Mouse (Mus musculus): ENCODE results near the gene Taldo1. TPM values are rescaled to one million over a fixed set of nuclear protein-coding genes. Genes with fewer than 3 reads are reported as not detected.

Gene Taldo1
- polyA plus RNA-seq, 1 experiment, result 252 TPM

GRCm38 (mm10) chr7:141447110-141447991 lies 55.4 kb downstream of the Taldo1 start, which contains the start of gene Rplp2:
Gene Rplp2, plus strand, starts transcription at chr7:141447370.
- Histone ChIP-seq H3ac (ENCODE audit: control insufficient read depth, insufficient read length, low read depth) (peak within 1 kb of the TSS; percentile 94), H3K79me2 (ENCODE audit: control insufficient read depth, insufficient read depth) (peaks cover 42% of the 10 kb centered on the region), H3K4me3 (ENCODE audit: insufficient read depth, poor library complexity, severe bottlenecking) (peak within 1 kb of the TSS; percentile 64), H3K36me3 (ENCODE audit: control insufficient read depth, insufficient read depth) (peaks cover 43% of the 10 kb centered on the region), H3K27me3 (ENCODE audit: control insufficient read depth, insufficient read depth, insufficient read length) (no peaks in the 10 kb centered on the region), H3K79me3 (ENCODE audit: low read depth) (peaks cover 26% of the 10 kb centered on the region)
- TF ChIP-seq MAX (IDR thresholded peaks at IDR 0.05), result peak; percentile 81
- TF ChIP-seq MYOD1 (IDR thresholded peaks at IDR 0.05; ENCODE audit: control insufficient read depth, insufficient read length, low read depth), result no peak
- TF ChIP-seq CEBPB (IDR thresholded peaks at IDR 0.05; ENCODE audit: low read depth), result peak; percentile 24
- TF ChIP-seq USF1 (IDR thresholded peaks at IDR 0.05; ENCODE audit: low read depth), result peak; percentile 79

- Histone ChIP-seq H3K27me3 (ENCODE audit: control insufficient read depth, insufficient read depth, insufficient read length) (no peaks in the 10 kb centered on the region), H3K36me3 (ENCODE audit: control insufficient read depth, insufficient read depth) (peaks cover 43% of the 10 kb centered on the region), H3K4me3 (ENCODE audit: insufficient read depth, poor library complexity, severe bottlenecking) (no peak overlapping the region), H3ac (ENCODE audit: control insufficient read depth, insufficient read length, low read depth) (no peak overlapping the region), H3K79me2 (ENCODE audit: control insufficient read depth, insufficient read depth) (peaks cover 34% of the 10 kb centered on the region), H3K79me3 (ENCODE audit: low read depth) (peaks cover 26% of the 10 kb centered on the region)
- no peak for TF ChIP-seq MAX (IDR thresholded peaks at IDR 0.05)
- no peak for TF ChIP-seq CEBPB (IDR thresholded peaks at IDR 0.05; ENCODE audit: low read depth)
- TF ChIP-seq CTCF (IDR thresholded peaks at IDR 0.05; ENCODE audit: control insufficient read depth, insufficient read depth, insufficient read length), result no peak
- TF ChIP-seq USF1 (IDR thresholded peaks at IDR 0.05; ENCODE audit: low read depth), result no peak
- no peak for TF ChIP-seq FOSL1 (IDR thresholded peaks at IDR 0.05; ENCODE audit: insufficient read depth, low read length, poor library complexity, severe bottlenecking)
- no peak for TF ChIP-seq MYOD1 (IDR thresholded peaks at IDR 0.05; ENCODE audit: control insufficient read depth, insufficient read length, low read depth)
- no peak for TF ChIP-seq MYOG (IDR thresholded peaks at IDR 0.05; ENCODE audit: control insufficient read depth, extremely low read depth, insufficient read length)
Observed at GRCm38 (mm10) chr7:141451928-141452327, 59.9 kb downstream of the Taldo1 start.

Other genes starting within 250 kb of the Taldo1 start
- 251 TPM for gene Rnh1, start 219.3 kb upstream of the Taldo1 start, polyA plus RNA-seq (2012; fragmentation: generic; extraction: Trizol)
- gene Hras, start 198.2 kb upstream of the Taldo1 start, polyA plus RNA-seq (2012; fragmentation: generic; extraction: Trizol), result 181 TPM
- 0.32 TPM for gene Lrrc56, start 198.0 kb upstream of the Taldo1 start, polyA plus RNA-seq (2012; fragmentation: generic; extraction: Trizol)
- gene Lmntd2, start 178.1 kb upstream of the Taldo1 start, polyA plus RNA-seq (2012; fragmentation: generic; extraction: Trizol), result 0.05 TPM
- gene Rassf7, start 176.3 kb upstream of the Taldo1 start, polyA plus RNA-seq (2012; fragmentation: generic; extraction: Trizol), result 25.2 TPM
- 60.2 TPM for gene Phrf1, start 163.4 kb upstream of the Taldo1 start, polyA plus RNA-seq (2012; fragmentation: generic; extraction: Trizol)
- gene Irf7, start 125.7 kb upstream of the Taldo1 start, polyA plus RNA-seq (2012; fragmentation: generic; extraction: Trizol), result 0.35 TPM
- gene Cdhr5, start 115.4 kb upstream of the Taldo1 start, polyA plus RNA-seq (2012; fragmentation: generic; extraction: Trizol), result 0.04 TPM
- 16.1 TPM for gene Sct, start 113.1 kb upstream of the Taldo1 start, polyA plus RNA-seq (2012; fragmentation: generic; extraction: Trizol)
- gene Drd4, start 100.2 kb upstream of the Taldo1 start, polyA plus RNA-seq (2012; fragmentation: generic; extraction: Trizol), result 0.01 TPM
- gene Deaf1, start 64.5 kb upstream of the Taldo1 start, polyA plus RNA-seq (2012; fragmentation: generic; extraction: Trizol), result 21.4 TPM
- 18.9 TPM for gene Tmem80, start 64.5 kb upstream of the Taldo1 start, polyA plus RNA-seq (2012; fragmentation: generic; extraction: Trizol)
- 0.67 TPM for gene Eps8l2, start 53.3 kb upstream of the Taldo1 start, polyA plus RNA-seq (2012; fragmentation: generic; extraction: Trizol)
- 14.9 TPM for gene Gatd1, start 21.9 kb downstream of the Taldo1 start, polyA plus RNA-seq (2012; fragmentation: generic; extraction: Trizol)
- gene Cend1, start 37.3 kb downstream of the Taldo1 start, polyA plus RNA-seq (2012; fragmentation: generic; extraction: Trizol), result 2.4 TPM
- 16.2 TPM for gene Slc25a22, start 45.7 kb downstream of the Taldo1 start, polyA plus RNA-seq (2012; fragmentation: generic; extraction: Trizol)
- 9.5 TPM for gene Pidd1, start 51.8 kb downstream of the Taldo1 start, polyA plus RNA-seq (2012; fragmentation: generic; extraction: Trizol)
- 4,785 TPM for gene Rplp2, start 55.2 kb downstream of the Taldo1 start, polyA plus RNA-seq (2012; fragmentation: generic; extraction: Trizol)
- 32.8 TPM for gene Pnpla2, start 63.0 kb downstream of the Taldo1 start, polyA plus RNA-seq (2012; fragmentation: generic; extraction: Trizol)
- gene Cracr2b, start 68.9 kb downstream of the Taldo1 start, polyA plus RNA-seq (2012; fragmentation: generic; extraction: Trizol), result 4.5 TPM
- 334 TPM for gene Cd151, start 75.2 kb downstream of the Taldo1 start, polyA plus RNA-seq (2012; fragmentation: generic; extraction: Trizol)
- 124 TPM for gene Polr2l, start 82.9 kb downstream of the Taldo1 start, polyA plus RNA-seq (2012; fragmentation: generic; extraction: Trizol)
- gene Tspan4, start 83.0 kb downstream of the Taldo1 start, polyA plus RNA-seq (2012; fragmentation: generic; extraction: Trizol), result 278 TPM
- 27.4 TPM for gene Chid1, start 147.7 kb downstream of the Taldo1 start, polyA plus RNA-seq (2012; fragmentation: generic; extraction: Trizol)
- gene Ap2a2, start 170.0 kb downstream of the Taldo1 start, polyA plus RNA-seq (2012; fragmentation: generic; extraction: Trizol), result 92.7 TPM